Mouse (Mus musculus): Measurements from ENCODE around the gene Rmdn2. TPM values are rescaled to one million over a fixed set of nuclear protein-coding genes. Genes with fewer than 3 reads are reported as not detected.
A peak's percentile ranks its signal among the peaks of the same experiment; 100 is the strongest.

The Rmdn2 gene
- total RNA-seq, 2 experiments from 2014 or later = 13.0 to 13.4 TPM

GRCm38 (mm10) chr17:79728585-79729503, 117.2 kb downstream of the Rmdn2 start:
- intact Hi-C loops (cut with DNase I) = no loop called here
- DNase-seq (ENCODE audit: low spot score in 2 of 2) = peak in 1 of 2 experiments; percentile 5

- intact Hi-C loops (cut with DNase I) = no loop called here
Observed at GRCm38 (mm10) chr17:79730988-79731387, 119.3 kb downstream of the Rmdn2 start.

GRCm38 (mm10) chr17:79733039-79733438, 121.4 kb downstream of the Rmdn2 start:
- intact Hi-C loops (cut with DNase I) = no loop called here
- DNase-seq (ENCODE audit: low spot score in 2 of 2) = no peak

More at GRCm38 (mm10) chr17:79730988-79731387, 119.3 kb downstream of the Rmdn2 start:
- DNase-seq (ENCODE audit: low spot score in 2 of 2) = no peak

- intact Hi-C loops (cut with DNase I) = no loop called here
- no peak for DNase-seq (ENCODE audit: low spot score in 2 of 2)
Observed at GRCm38 (mm10) chr17:79737598-79737997, 125.9 kb downstream of the Rmdn2 start.

- no peak for DNase-seq (ENCODE audit: low spot score in 2 of 2)
- intact Hi-C loops (cut with DNase I) = no loop called here
Observed at GRCm38 (mm10) chr17:79738847-79739498, 127.3 kb downstream of the Rmdn2 start.

GRCm38 (mm10) chr17:79742635-79743034, 131.0 kb downstream of the Rmdn2 start:
- DNase-seq (ENCODE audit: low spot score in 2 of 2) = no peak
- intact Hi-C loops (cut with DNase I) = no loop called here

Other genes starting within 250 kb of the Rmdn2 start
- gene Cyp1b1, start 103.2 kb downstream of the Rmdn2 start, total RNA-seq (2021) = 1 to 10 TPM; 2.3 to 3.6 TPM